Mouse (Mus musculus) liver, postnatal 0 days (tissue): Measurements from ENCODE around the gene Ano1.

ENCODE experiments used
- CTCF ChIP-seq: sonication (generic); IDR thresholded peaks from 2 replicates; pipeline ENCODE4 v1.5.1; 2016; ENCODE audit warnings: antibody characterized with exemption, low read depth
- EP300 ChIP-seq: IDR thresholded peaks from 2 replicates; pipeline ENCODE4 v1.6.1; 2016; ENCODE audit warnings: antibody characterized with exemption, low read depth, mild to moderate bottlenecking

DNA sequence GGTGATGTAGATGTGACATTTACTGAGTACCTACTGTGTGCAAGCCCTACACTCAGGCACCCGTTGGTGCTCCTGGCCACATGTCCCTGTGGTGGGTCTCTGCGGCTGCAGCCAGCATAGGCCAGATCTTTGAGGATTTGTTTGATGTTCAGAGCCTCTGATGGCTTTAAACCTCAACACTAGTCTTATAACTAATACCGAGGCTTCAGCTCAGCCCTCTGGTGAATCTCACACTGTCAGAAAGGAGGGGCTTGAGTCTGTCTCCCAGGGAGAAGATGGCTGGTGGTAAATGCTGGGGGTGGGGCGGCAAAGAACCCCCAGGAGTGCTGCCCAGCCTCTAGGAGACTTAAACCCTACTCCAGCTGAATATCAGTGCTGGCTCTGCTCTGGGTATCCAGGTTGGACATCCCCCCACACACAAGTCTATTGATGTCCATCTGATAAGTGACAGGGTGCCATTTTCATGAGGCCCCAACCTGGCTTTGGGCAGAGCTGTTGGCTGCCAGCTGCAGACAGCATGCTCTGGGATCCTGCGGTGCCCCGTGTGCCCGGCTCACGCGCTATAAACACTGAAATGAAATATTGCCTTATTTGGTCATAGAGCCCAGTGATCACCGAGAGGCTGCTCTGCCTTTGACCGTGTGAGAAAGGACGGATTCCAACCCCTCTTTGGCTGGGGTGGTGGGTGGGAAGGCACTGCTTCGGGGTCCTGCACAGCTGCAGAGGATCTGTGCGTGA, 1.3 kb upstream of the Ano1 start:
- TF ChIP-seq CTCF (no peak), EP300 (no peak)
